Mouse (Mus musculus): Measurements from ENCODE around the gene Nup85. TPM values are rescaled to one million over a fixed set of nuclear protein-coding genes. Genes with fewer than 3 reads are reported as not detected.

Nup85 gene
- polyA plus RNA-seq, 1 experiment, result not detected

GRCm38 (mm10) chr11:115626824-115627616, 62.8 kb downstream of the Nup85 start:
- H3K27ac ChIP-seq (ENCODE audit: insufficient read depth, low read depth, low read length), result no peak overlapping the region
- peaks cover 7% of the 10 kb centered on the region for H3K4me1 ChIP-seq (ENCODE audit: control insufficient read depth, insufficient read depth, low read length)
- 41% methylated on average over 11 of the region's 11 CpGs for WGBS
- H3K4me3 ChIP-seq (ENCODE audit: insufficient read depth, low read depth, low read length), result peak overlapping the region; percentile 76
- TF ChIP-seq POLR2A (IDR thresholded peaks at IDR 0.05; ENCODE audit: insufficient read depth, low read depth, low read length) (no peak), CTCF (IDR thresholded peaks at IDR 0.05; ENCODE audit: insufficient read depth, low read depth, low read length) (no peak)

- WGBS, result under 1% methylated on average over 47 of the region's 47 CpGs
- H3K4me3 ChIP-seq (ENCODE audit: insufficient read depth, low read depth, low read length), result peak within 1 kb of the TSS; percentile 76
- peaks cover 7% of the 10 kb centered on the region for H3K4me1 ChIP-seq (ENCODE audit: control insufficient read depth, insufficient read depth, low read length)
- H3K27ac ChIP-seq (ENCODE audit: insufficient read depth, low read depth, low read length), result no peak within 1 kb of the TSS
- TF ChIP-seq CTCF (IDR thresholded peaks at IDR 0.05; ENCODE audit: insufficient read depth, low read depth, low read length) (no peak), POLR2A (IDR thresholded peaks at IDR 0.05; ENCODE audit: insufficient read depth, low read depth, low read length) (no peak)
Observed at GRCm38 (mm10) chr11:115627705-115628464, 63.7 kb downstream of the Nup85 start, which contains the start of gene Slc25a19. Slc25a19 (minus strand) TSS chr11:115628295.

GRCm38 (mm10) chr11:115628465-115629101, 64.3 kb downstream of the Nup85 start:
- peaks cover 7% of the 10 kb centered on the region for H3K4me1 ChIP-seq (ENCODE audit: control insufficient read depth, insufficient read depth, low read length)
- TF ChIP-seq CTCF (IDR thresholded peaks at IDR 0.05; ENCODE audit: insufficient read depth, low read depth, low read length) (no peak), POLR2A (IDR thresholded peaks at IDR 0.05; ENCODE audit: insufficient read depth, low read depth, low read length) (no peak)
- WGBS, result 52% methylated on average over 13 of the region's 13 CpGs
- 0 out of 2 replicates have a peak overlapping the region, but pooled peaks have one; percentile 6 for H3K4me3 ChIP-seq (ENCODE audit: insufficient read depth, low read depth, low read length)
- H3K27ac ChIP-seq (ENCODE audit: insufficient read depth, low read depth, low read length), result no peak overlapping the region

- Histone ChIP-seq H3K27ac (ENCODE audit: insufficient read depth, low read depth, low read length) (no peak overlapping the region), H3K4me1 (ENCODE audit: control insufficient read depth, insufficient read depth, low read length) (peaks cover 7% of the 10 kb centered on the region), H3K4me3 (ENCODE audit: insufficient read depth, low read depth, low read length) (no peak overlapping the region)
- no peak for TF ChIP-seq POLR2A (IDR thresholded peaks at IDR 0.05; ENCODE audit: insufficient read depth, low read depth, low read length)
- TF ChIP-seq CTCF (IDR thresholded peaks at IDR 0.05; ENCODE audit: insufficient read depth, low read depth, low read length), result no peak
- WGBS, result 87% methylated on average over 13 of the region's 13 CpGs
Observed at GRCm38 (mm10) chr11:115629734-115630531, 65.7 kb downstream of the Nup85 start.

- 49% methylated on average over 16 of the region's 16 CpGs for WGBS
- TF ChIP-seq CTCF (IDR thresholded peaks at IDR 0.05; ENCODE audit: insufficient read depth, low read depth, low read length), result no peak
- TF ChIP-seq POLR2A (IDR thresholded peaks at IDR 0.05; ENCODE audit: insufficient read depth, low read depth, low read length), result no peak
- Histone ChIP-seq H3K27ac (ENCODE audit: insufficient read depth, low read depth, low read length) (no peak overlapping the region), H3K4me1 (ENCODE audit: control insufficient read depth, insufficient read depth, low read length) (peaks cover 6% of the 10 kb centered on the region), H3K4me3 (ENCODE audit: insufficient read depth, low read depth, low read length) (no peak overlapping the region)
Observed at GRCm38 (mm10) chr11:115630532-115631504, 66.6 kb downstream of the Nup85 start.

GRCm38 (mm10) chr11:115631505-115631890, 67.3 kb downstream of the Nup85 start:
- TF ChIP-seq CTCF (IDR thresholded peaks at IDR 0.05; ENCODE audit: insufficient read depth, low read depth, low read length), result no peak
- no peak for TF ChIP-seq POLR2A (IDR thresholded peaks at IDR 0.05; ENCODE audit: insufficient read depth, low read depth, low read length)
- Histone ChIP-seq H3K4me3 (ENCODE audit: insufficient read depth, low read depth, low read length) (no peak overlapping the region), H3K27ac (ENCODE audit: insufficient read depth, low read depth, low read length) (no peak overlapping the region), H3K4me1 (ENCODE audit: control insufficient read depth, insufficient read depth, low read length) (peaks cover 2% of the 10 kb centered on the region; the same call in 1 of the 2 replicates)
- 18% methylated on average over 3 of the region's 3 CpGs for WGBS

- H3K4me3 ChIP-seq (ENCODE audit: insufficient read depth, low read depth, low read length), result no peak overlapping the region
- 82% methylated on average over 7 of the region's 7 CpGs for WGBS
- TF ChIP-seq CTCF (IDR thresholded peaks at IDR 0.05; ENCODE audit: insufficient read depth, low read depth, low read length) (no peak), POLR2A (IDR thresholded peaks at IDR 0.05; ENCODE audit: insufficient read depth, low read depth, low read length) (no peak)
- H3K4me1 ChIP-seq (ENCODE audit: control insufficient read depth, insufficient read depth, low read length), result peaks cover 2% of the 10 kb centered on the region; the same call in 1 of the 2 replicates
- no peak overlapping the region for H3K27ac ChIP-seq (ENCODE audit: insufficient read depth, low read depth, low read length)
Observed at GRCm38 (mm10) chr11:115632247-115632646, 68.0 kb downstream of the Nup85 start.

Data from olfactory bulb, adult 2 months (tissue).